Mouse (Mus musculus) hindbrain, embryonic 11.5 days (tissue): Measurements from ENCODE around the gene Camk2b. TPM values are rescaled to one million over a fixed set of nuclear protein-coding genes. Genes with fewer than 3 reads are reported as not detected.

Experiments used
- ATAC-seq: fragments of 200-750 bp; cut with Nextera tagmentation; 2 replicates; pipeline ENCODE4 v1.8.0; 2017; ENCODE audit warnings: mild to moderate bottlenecking, moderate TSS enrichment, moderate library complexity; ENCODE audit not compliant: low FRiP score
- DNase-seq: peaks from one replicate; pipeline ENCODE4 v3.0.0-alpha.2; 2015; ENCODE audit warnings: low spot score
- H3K27ac ChIP-seq: fragments of 300-500 bp; sonication (generic); 2 replicates; pipeline ENCODE4 v1.5.1; 2014; ENCODE audit warnings: mild to moderate bottlenecking, low read depth, low read length
- H3K27me3 ChIP-seq: fragments of 300-500 bp; sonication (generic); 2 replicates; pipeline ENCODE4 v1.6.1; 2014; ENCODE audit warnings: mild to moderate bottlenecking, low read length, moderate library complexity, mixed read lengths; ENCODE audit not compliant: control insufficient read depth, insufficient read depth
- H3K36me3 ChIP-seq: fragments of 300-500 bp; sonication (generic); 2 replicates; pipeline ENCODE4 v1.6.1; 2014; ENCODE audit warnings: mild to moderate bottlenecking, low read length, moderate library complexity, mixed read lengths; ENCODE audit not compliant: control insufficient read depth, insufficient read depth
- H3K4me1 ChIP-seq: fragments of 300-500 bp; sonication (generic); replicated peaks from 2 replicates; pipeline ENCODE4 v1.6.1; 2014; ENCODE audit warnings: low read length, mixed read lengths; ENCODE audit not compliant: control insufficient read depth, insufficient read depth
- H3K4me2 ChIP-seq: fragments of 300-500 bp; sonication (generic); replicated peaks from 2 replicates; pipeline ENCODE4 v1.6.1; 2014; ENCODE audit warnings: mild to moderate bottlenecking, low read depth, low read length
- H3K4me3 ChIP-seq: fragments of 300-500 bp; sonication (generic); 2 replicates; pipeline ENCODE4 v1.5.1; 2014; ENCODE audit warnings: low read depth, low read length
- H3K9ac ChIP-seq: fragments of 300-500 bp; sonication (generic); 2 replicates; pipeline ENCODE4 v1.6.1; 2014; ENCODE audit warnings: low read depth, low read length
- H3K9me3 ChIP-seq: fragments of 300-500 bp; sonication (generic); 2 replicates; pipeline ENCODE4 v1.6.1; 2016; ENCODE audit warnings: low read length; ENCODE audit not compliant: control insufficient read depth
- WGBS: fragments of 180-500 bp; shearing (Covaris S2); extraction: QIAGEN DNeasy Blood & Tissue Kit; methylation state at CpG from one replicate; pipeline ENCODE4 v1.1.7; 2014; 5-methylcytosine and 5-hydroxymethylcytosine counted together
- polyA plus RNA-seq: library from polyadenylated mRNA; unstranded; fragments of >200 nt; fragmentation: Nextera tagmentation; extraction: Ambion mirVana; gene quantifications from 2 replicates; pipeline ENCODE4 v1.2.1, GENCODE M21; 2014

The Camk2b gene
- polyA plus RNA-seq, 1 experiment from 2014 or later = 3.4 TPM

GRCm38 (mm10) chr11:5974053-5974452 is 92.1 kb downstream of the Camk2b start:
- no peak for DNase-seq
- H3K4me3 ChIP-seq = no peak overlapping the region
- no peaks in the 10 kb centered on the region for H3K27me3 ChIP-seq
- H3K27ac ChIP-seq = no peak overlapping the region
- no peaks in the 10 kb centered on the region for H3K9me3 ChIP-seq
- 89% methylated on average over 6 of the region's 6 CpGs for WGBS
- peaks cover 3% of the 10 kb centered on the region; the same call in 1 of the 2 replicates for H3K4me1 ChIP-seq
- ATAC-seq = no peak
- H3K9ac ChIP-seq = no peak overlapping the region
- 0 out of 2 replicates have a peak, but pooled peaks cover 2% of the 10 kb centered on the region for H3K36me3 ChIP-seq
- no peak overlapping the region for H3K4me2 ChIP-seq

- 51% methylated on average over 7 of the region's 7 CpGs for WGBS
- no peaks in the 10 kb centered on the region for H3K9me3 ChIP-seq
- DNase-seq (no peak), ATAC-seq (no peak)
- peaks cover 3% of the 10 kb centered on the region; the same call in 1 of the 2 replicates for H3K4me1 ChIP-seq
- H3K4me3 ChIP-seq = no peak overlapping the region
- no peak overlapping the region for H3K4me2 ChIP-seq
- no peaks in the 10 kb centered on the region for H3K27me3 ChIP-seq
- H3K36me3 ChIP-seq = 0 out of 2 replicates have a peak, but pooled peaks cover 3% of the 10 kb centered on the region
- H3K9ac ChIP-seq = no peak overlapping the region
- H3K27ac ChIP-seq = no peak overlapping the region
Measured at GRCm38 (mm10) chr11:5973151-5973550, 93.0 kb downstream of the Camk2b start.

- 55% methylated on average over 7 of the region's 7 CpGs for WGBS
- no peak for DNase-seq
- no peak for ATAC-seq
- Histone ChIP-seq H3K9ac (no peak overlapping the region), H3K4me2 (no peak overlapping the region), H3K9me3 (no peaks in the 10 kb centered on the region), H3K4me1 (peaks cover 3% of the 10 kb centered on the region; the same call in 1 of the 2 replicates), H3K4me3 (no peak overlapping the region), H3K27ac (no peak overlapping the region), H3K36me3 (peaks cover 5% of the 10 kb centered on the region; the same call in 1 of the 2 replicates), H3K27me3 (no peaks in the 10 kb centered on the region)
Measured at GRCm38 (mm10) chr11:5971202-5971601, 95.0 kb downstream of the Camk2b start.

GRCm38 (mm10) chr11:5968223-5968622 is 97.9 kb downstream of the Camk2b start:
- Histone ChIP-seq H3K4me3 (no peak overlapping the region), H3K27me3 (no peaks in the 10 kb centered on the region), H3K4me1 (no peaks in the 10 kb centered on the region), H3K4me2 (no peak overlapping the region), H3K9ac (no peak overlapping the region), H3K9me3 (no peaks in the 10 kb centered on the region), H3K36me3 (peaks cover 7% of the 10 kb centered on the region), H3K27ac (no peak overlapping the region)
- WGBS = 69% methylated on average over 6 of the region's 6 CpGs
- DNase-seq (no peak), ATAC-seq (no peak)

- no peak for DNase-seq
- H3K4me3 ChIP-seq = no peak overlapping the region
- H3K36me3 ChIP-seq = peaks cover 12% of the 10 kb centered on the region
- no peak for ATAC-seq
- H3K27ac ChIP-seq = no peak overlapping the region
- no peaks in the 10 kb centered on the region for H3K27me3 ChIP-seq
- no peak overlapping the region for H3K9ac ChIP-seq
- no peak overlapping the region for H3K4me2 ChIP-seq
- WGBS = 93% methylated on average over 3 of the region's 3 CpGs
- no peaks in the 10 kb centered on the region for H3K9me3 ChIP-seq
- H3K4me1 ChIP-seq = no peaks in the 10 kb centered on the region
Measured at GRCm38 (mm10) chr11:5966751-5967150, 99.4 kb downstream of the Camk2b start.

- WGBS = 83% methylated on average over 11 of the region's 11 CpGs
Measured at GRCm38 (mm10) chr11:5965865-5966264, 100.3 kb downstream of the Camk2b start.

GRCm38 (mm10) chr11:5960051-5960450 is 106.1 kb downstream of the Camk2b start:
- DNase-seq (no peak), ATAC-seq (no peak)
- H3K9me3 ChIP-seq = no peaks in the 10 kb centered on the region
- H3K36me3 ChIP-seq = peaks cover 11% of the 10 kb centered on the region; the same call in 1 of the 2 replicates
- H3K27me3 ChIP-seq = no peaks in the 10 kb centered on the region
- H3K4me1 ChIP-seq = no peaks in the 10 kb centered on the region
- no peak overlapping the region for H3K27ac ChIP-seq
- WGBS = 79% methylated on average over 2 of the region's 2 CpGs
- no peak overlapping the region for H3K4me3 ChIP-seq
- no peak overlapping the region for H3K4me2 ChIP-seq
- H3K9ac ChIP-seq = no peak overlapping the region

More at GRCm38 (mm10) chr11:5965865-5966264, 100.3 kb downstream of the Camk2b start:
- Histone ChIP-seq H3K9ac (no peak overlapping the region), H3K27me3 (no peaks in the 10 kb centered on the region), H3K36me3 (peaks cover 16% of the 10 kb centered on the region), H3K4me2 (no peak overlapping the region), H3K4me3 (no peak overlapping the region), H3K4me1 (no peaks in the 10 kb centered on the region), H3K9me3 (no peaks in the 10 kb centered on the region), H3K27ac (no peak overlapping the region)
- no peak for DNase-seq
- no peak for ATAC-seq

- ATAC-seq (peak; percentile 95), DNase-seq (peak; percentile 99)
- WGBS = under 1% methylated on average over 68 of the region's 71 CpGs
- Histone ChIP-seq H3K27ac (peak within 1 kb of the TSS; percentile 88), H3K27me3 (no peaks in the 10 kb centered on the region), H3K4me2 (peak within 1 kb of the TSS; percentile 81), H3K4me1 (no peaks in the 10 kb centered on the region), H3K36me3 (no peaks in the 10 kb centered on the region), H3K9ac (peak within 1 kb of the TSS; percentile 92), H3K9me3 (no peaks in the 10 kb centered on the region), H3K4me3 (peak within 1 kb of the TSS; percentile 92)
Measured at GRCm38 (mm10) chr11:5955546-5956276, 110.5 kb downstream of the Camk2b start, which contains the start of gene Ykt6. Gene Ykt6 (plus strand): TSS chr11:5955693.
